Mouse (Mus musculus) limb, embryonic 12.5 days (tissue): ENCODE measurements at regions not wholly inside any gene's neighbourhood (a gene's known extent, or its start where the extent isn't known, plus 50 kb on each side); places are given as distances from the start of the nearest gene placed in this dataset.

Source experiments
- ATAC-seq: fragments of 200-750 bp; cut with Nextera tagmentation; 2 replicates; pipeline ENCODE4 v1.8.0; 2017; ENCODE audit warnings: low read depth, moderate TSS enrichment; ENCODE audit not compliant: insufficient number of reproducible peaks, insufficient read depth, low FRiP score, low TSS enrichment
- H3K27ac ChIP-seq: fragments of 300-500 bp; sonication (generic); 2 replicates; pipeline ENCODE4 v1.5.1; 2016; ENCODE audit warnings: mild to moderate bottlenecking, moderate library complexity
- H3K27me3 ChIP-seq: fragments of 300-500 bp; sonication (generic); 2 replicates; pipeline ENCODE4 v1.6.1; 2016; ENCODE audit warnings: mild to moderate bottlenecking, moderate library complexity
- H3K36me3 ChIP-seq: fragments of 300-500 bp; sonication (generic); 2 replicates; pipeline ENCODE4 v1.6.1; 2016; ENCODE audit warnings: mild to moderate bottlenecking, moderate library complexity
- H3K4me1 ChIP-seq: fragments of 300-500 bp; sonication (generic); replicated peaks from 2 replicates; pipeline ENCODE4 v1.6.1; 2016
- H3K4me2 ChIP-seq: fragments of 300-500 bp; sonication (generic); 2 replicates; pipeline ENCODE4 v1.6.1; 2016; ENCODE audit warnings: mild to moderate bottlenecking, moderate library complexity
- H3K4me3 ChIP-seq: fragments of 300-500 bp; sonication (generic); replicated peaks from 2 replicates; pipeline ENCODE4 v1.5.1; 2016; ENCODE audit warnings: mild to moderate bottlenecking
- H3K9ac ChIP-seq: fragments of 300-500 bp; sonication (generic); replicated peaks from 2 replicates; pipeline ENCODE4 v1.6.1; 2016; ENCODE audit warnings: mild to moderate bottlenecking, moderate library complexity
- H3K9me3 ChIP-seq: fragments of 300-500 bp; sonication (generic); 2 replicates; pipeline ENCODE4 v1.6.1; 2016; ENCODE audit warnings: mild to moderate bottlenecking, moderate library complexity
- WGBS: fragments of 180-500 bp; shearing (Covaris S2); methylation state at CpG from one replicate; pipeline ENCODE4 v1.1.7; 2016; 5-methylcytosine and 5-hydroxymethylcytosine counted together

DNA sequence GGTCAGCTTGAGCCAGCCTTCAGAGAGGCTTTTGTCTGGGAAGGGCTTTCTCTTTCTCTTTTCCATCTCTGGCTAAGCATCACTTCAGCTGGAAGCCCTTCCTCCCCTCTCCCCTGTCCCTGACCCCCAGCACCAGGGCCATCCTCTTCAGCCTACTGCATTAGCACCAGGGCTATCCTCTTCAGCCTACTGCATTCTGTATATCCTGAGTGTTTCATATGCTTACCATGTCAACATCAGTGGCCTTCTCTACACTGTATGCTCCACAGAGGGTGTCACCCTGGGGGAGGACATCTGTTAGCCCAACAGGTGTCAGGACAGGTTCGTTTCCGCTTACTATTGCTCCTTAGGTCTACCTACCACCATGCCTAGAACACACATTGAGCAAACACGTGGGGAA, 282.5 kb downstream of the Rps24 start:
- H3K4me1 ChIP-seq = peaks cover 43% of the 10 kb centered on the region
- WGBS = 66% methylated on average over 3 of the region's 3 CpGs
- ATAC-seq = no peak
- H3K27me3 ChIP-seq = no peaks in the 10 kb centered on the region
- H3K4me3 ChIP-seq = no peak overlapping the region
- H3K4me2 ChIP-seq = no peak overlapping the region
- H3K9ac ChIP-seq = no peak overlapping the region
- no peaks in the 10 kb centered on the region for H3K9me3 ChIP-seq
- no peaks in the 10 kb centered on the region for H3K36me3 ChIP-seq
- no peak overlapping the region for H3K27ac ChIP-seq

DNA sequence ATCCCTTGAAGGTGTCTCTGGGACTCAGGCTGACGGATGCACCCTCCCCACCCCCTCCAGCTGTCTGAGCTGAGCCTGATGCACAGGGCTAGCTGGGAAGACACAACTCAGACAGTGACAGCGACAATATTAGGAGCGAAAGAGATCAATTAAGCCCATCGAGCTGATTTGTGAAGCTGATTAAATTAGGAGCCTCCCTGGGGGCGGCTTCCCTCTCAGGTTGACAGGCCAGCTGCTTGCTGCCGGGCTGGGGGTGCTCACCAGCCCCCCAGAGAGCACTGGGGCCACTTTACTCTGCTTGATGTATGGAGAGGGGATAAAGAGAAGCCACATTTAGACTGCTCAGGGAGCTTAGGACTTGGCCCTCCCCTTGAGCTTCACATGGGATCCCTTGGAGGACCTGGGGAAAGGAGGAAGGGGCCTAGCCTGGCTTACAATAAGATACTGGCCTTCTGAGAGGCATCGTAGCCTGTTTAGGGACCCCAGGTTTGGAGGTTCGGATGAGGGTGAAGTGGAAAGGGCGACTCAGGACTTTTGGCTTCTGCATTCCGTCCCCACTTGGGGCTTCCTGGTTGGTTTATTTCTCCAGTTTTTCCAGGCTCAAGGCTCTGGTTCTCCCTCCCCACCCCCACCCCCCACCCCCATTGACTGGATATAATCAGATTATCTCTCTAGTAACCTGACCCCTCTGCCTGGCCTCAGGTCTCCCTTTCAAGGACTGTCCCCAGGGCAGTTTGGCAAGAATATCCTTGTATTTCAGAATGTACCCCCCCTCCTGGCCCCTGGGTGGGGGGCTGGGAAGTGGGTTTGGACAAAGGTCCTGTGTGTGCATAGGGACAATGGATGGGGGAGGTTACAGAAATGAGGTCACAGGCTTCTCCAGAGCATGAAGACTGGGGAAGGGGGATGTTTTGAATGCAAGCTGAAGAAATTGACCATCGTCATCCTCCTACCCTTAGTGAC, 283.4 kb downstream of the Rps24 start:
- H3K4me3 ChIP-seq = no peak overlapping the region
- H3K36me3 ChIP-seq = no peaks in the 10 kb centered on the region
- WGBS = 45% methylated on average over 11 of the region's 11 CpGs
- no peak overlapping the region for H3K27ac ChIP-seq
- ATAC-seq = no peak
- H3K9ac ChIP-seq = no peak overlapping the region
- no peaks in the 10 kb centered on the region for H3K9me3 ChIP-seq
- H3K4me2 ChIP-seq = no peak overlapping the region
- H3K27me3 ChIP-seq = no peaks in the 10 kb centered on the region
- peaks cover 43% of the 10 kb centered on the region for H3K4me1 ChIP-seq

DNA sequence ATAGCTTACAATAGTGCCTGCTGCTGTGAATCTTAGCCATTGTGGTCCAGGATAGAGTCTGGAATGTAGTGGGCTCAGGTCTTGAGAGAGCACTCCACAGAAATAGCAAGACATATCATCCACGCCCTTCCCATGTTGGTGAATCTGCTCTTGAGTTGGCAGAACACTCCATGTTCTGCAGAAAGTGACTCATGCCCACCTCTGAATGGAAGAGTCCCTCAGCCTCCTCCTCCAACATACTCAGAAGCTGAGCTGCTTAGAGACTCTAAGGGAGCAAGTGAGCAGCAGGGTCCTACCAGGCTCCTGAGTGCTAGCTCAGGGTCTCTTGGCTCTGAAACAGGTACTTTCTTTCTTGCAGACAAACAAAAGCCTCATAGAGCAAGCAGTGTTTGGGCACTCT, 284.7 kb downstream of the Rps24 start:
- no peak for ATAC-seq
- no peak overlapping the region for H3K4me3 ChIP-seq
- no peaks in the 10 kb centered on the region for H3K9me3 ChIP-seq
- WGBS = 96% methylated on average over 1 of the region's 1 CpGs
- H3K4me2 ChIP-seq = no peak overlapping the region
- no peak overlapping the region for H3K27ac ChIP-seq
- H3K9ac ChIP-seq = no peak overlapping the region
- peaks cover 37% of the 10 kb centered on the region for H3K4me1 ChIP-seq
- no peaks in the 10 kb centered on the region for H3K36me3 ChIP-seq
- H3K27me3 ChIP-seq = no peaks in the 10 kb centered on the region

DNA sequence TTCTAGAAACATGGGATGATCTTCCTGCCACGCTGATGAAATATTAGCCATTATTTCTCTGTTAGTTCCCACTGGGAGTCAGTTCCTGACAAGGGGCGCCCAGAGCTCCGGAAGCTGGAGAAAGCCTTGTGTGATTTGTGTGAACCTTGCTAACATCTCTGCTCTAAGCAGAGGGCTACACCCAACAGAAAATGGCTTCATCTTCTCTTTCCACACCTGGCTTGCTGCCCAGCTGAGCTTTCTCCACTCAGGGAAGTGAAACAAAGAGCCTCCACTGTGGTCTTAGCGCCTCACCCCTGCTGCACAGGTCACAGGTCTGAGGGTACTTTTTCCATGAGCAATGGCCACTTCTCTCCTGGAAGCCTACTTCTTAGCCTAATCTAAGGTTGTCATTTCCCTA, 285.2 kb downstream of the Rps24 start:
- Histone ChIP-seq H3K27ac (no peak overlapping the region), H3K9me3 (no peaks in the 10 kb centered on the region), H3K27me3 (no peaks in the 10 kb centered on the region), H3K4me3 (no peak overlapping the region), H3K4me1 (peaks cover 37% of the 10 kb centered on the region), H3K9ac (no peak overlapping the region), H3K4me2 (no peak overlapping the region), H3K36me3 (no peaks in the 10 kb centered on the region)
- WGBS = 85% methylated on average over 4 of the region's 4 CpGs
- ATAC-seq = no peak

DNA sequence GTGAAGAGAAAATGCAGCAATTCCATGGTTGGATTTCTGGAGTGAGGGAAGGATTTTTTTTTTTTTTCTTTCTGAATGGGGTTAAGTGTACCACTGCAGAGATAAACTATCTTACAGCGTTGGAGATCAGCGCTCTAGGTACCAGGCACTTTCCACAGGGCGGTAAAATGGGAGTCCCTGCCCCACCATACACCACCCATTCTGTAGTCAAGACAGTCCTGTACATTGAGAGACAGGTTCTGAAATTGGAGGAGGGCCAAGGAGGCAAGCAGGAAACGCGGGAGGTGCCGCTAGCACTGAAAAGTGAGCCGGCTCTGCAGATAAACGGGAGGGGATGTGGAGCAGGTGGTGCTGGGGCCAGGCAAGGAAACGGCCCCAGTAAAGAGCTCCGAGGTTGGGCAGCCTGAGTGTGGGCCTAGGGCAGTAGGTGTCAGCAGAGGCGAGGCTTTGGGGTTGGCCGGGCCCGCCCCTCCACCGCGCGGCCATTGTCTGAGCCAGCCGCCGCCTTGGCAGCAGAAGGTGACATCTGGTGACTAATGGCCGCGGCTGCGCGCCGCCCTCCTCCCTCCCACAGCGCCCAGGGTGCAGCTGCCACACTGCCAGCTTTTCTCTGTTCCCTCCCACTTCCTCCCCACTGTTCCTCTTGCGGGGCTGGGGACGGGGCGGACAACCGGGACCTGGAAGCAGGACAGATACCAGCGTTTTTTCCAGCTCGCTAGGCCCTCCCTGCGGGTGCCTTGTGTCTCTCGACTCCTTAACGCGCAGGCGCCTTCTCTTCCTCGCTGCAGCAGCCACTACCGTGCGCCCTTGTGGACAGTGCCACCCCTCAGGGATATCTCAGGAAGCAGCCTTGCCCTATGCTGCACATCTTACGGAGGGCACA, 292.1 kb downstream of the Rps24 start:
- Histone ChIP-seq H3K27me3 (no peaks in the 10 kb centered on the region), H3K36me3 (no peaks in the 10 kb centered on the region), H3K4me1 (peaks cover 24% of the 10 kb centered on the region), H3K4me2 (peak overlapping the region; percentile 69), H3K9ac (peak overlapping the region; percentile 60), H3K27ac (peak overlapping the region; percentile 93), H3K4me3 (peak overlapping the region; percentile 42), H3K9me3 (no peaks in the 10 kb centered on the region)
- WGBS = 2% methylated on average over 39 of the region's 39 CpGs
- peak; percentile 95 for ATAC-seq

DNA sequence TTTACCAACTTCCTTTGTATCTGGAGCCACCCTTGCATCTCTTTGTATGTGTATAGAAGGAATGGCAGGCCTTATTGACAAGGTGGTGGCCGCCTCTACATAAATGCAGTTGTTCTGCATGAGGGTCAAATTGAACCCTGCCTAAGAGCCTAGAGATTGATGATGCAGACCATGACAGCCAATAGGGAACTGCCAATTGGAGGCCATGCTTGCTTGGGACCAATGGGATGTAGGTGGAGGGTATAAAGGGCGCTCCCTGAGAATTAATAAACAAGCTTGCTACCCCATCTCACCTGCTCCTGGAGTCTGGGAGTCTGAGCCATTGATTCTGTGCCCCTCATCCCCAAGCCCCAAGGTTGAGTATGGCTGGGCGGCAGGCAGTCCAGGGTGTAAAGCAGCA, 294.7 kb downstream of the Rps24 start:
- no peak overlapping the region for H3K4me2 ChIP-seq
- H3K27me3 ChIP-seq = no peaks in the 10 kb centered on the region
- no peaks in the 10 kb centered on the region for H3K9me3 ChIP-seq
- ATAC-seq = no peak
- peaks cover 24% of the 10 kb centered on the region for H3K4me1 ChIP-seq
- H3K4me3 ChIP-seq = no peak overlapping the region
- no peak overlapping the region for H3K27ac ChIP-seq
- WGBS = 86% methylated on average over 3 of the region's 3 CpGs
- no peaks in the 10 kb centered on the region for H3K36me3 ChIP-seq
- no peak overlapping the region for H3K9ac ChIP-seq

DNA sequence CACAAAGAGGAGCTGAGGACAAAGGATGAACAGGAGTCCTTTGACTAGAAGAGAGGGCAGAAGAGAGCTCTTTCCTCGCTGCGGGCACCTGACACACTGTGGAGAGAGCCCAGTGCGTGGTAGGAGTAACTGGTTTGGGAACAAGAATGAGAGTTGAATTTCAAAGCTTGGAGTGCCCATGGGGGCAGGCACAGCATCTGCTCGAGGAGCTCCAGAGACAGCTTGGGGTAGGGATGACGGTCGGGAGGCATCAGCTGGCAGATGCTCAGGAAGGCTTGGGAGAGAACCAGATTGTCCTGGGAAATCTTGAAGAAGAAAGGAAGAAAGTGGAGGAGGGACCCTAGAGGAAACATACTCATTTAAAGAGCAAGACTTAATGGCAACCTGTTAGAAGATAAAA, 297.0 kb downstream of the Rps24 start:
- no peak overlapping the region for H3K4me3 ChIP-seq
- H3K27ac ChIP-seq = no peak overlapping the region
- no peak overlapping the region for H3K4me2 ChIP-seq
- H3K4me1 ChIP-seq = peaks cover 18% of the 10 kb centered on the region
- no peaks in the 10 kb centered on the region for H3K27me3 ChIP-seq
- WGBS = 74% methylated on average over 6 of the region's 6 CpGs
- H3K9ac ChIP-seq = no peak overlapping the region
- H3K9me3 ChIP-seq = no peaks in the 10 kb centered on the region
- H3K36me3 ChIP-seq = no peaks in the 10 kb centered on the region
- no peak for ATAC-seq

DNA sequence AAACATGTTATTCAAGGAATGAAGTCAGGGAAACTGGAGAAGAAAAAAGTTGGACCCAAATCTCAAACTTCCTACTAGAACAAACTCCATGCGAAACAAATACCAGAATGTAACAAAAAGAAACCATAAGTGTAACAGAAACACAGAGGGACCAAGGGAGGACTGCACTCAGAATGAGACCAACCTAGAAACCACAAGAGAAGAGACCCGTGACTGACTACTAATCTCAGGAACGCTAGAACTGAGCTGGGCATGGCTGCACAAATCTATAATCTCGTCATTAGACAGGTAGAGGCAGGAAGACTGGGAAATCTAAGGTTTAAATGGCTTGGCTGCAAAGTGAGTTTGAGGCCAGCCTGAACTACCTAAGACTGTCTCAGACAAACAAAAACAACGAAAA, 298.5 kb downstream of the Rps24 start:
- Histone ChIP-seq H3K27ac (no peak overlapping the region), H3K36me3 (no peaks in the 10 kb centered on the region), H3K9me3 (no peaks in the 10 kb centered on the region), H3K4me2 (no peak overlapping the region), H3K27me3 (no peaks in the 10 kb centered on the region), H3K4me1 (peaks cover 3% of the 10 kb centered on the region), H3K9ac (no peak overlapping the region), H3K4me3 (no peak overlapping the region)
- WGBS = 84% methylated on average over 5 of the region's 5 CpGs
- no peak for ATAC-seq

DNA sequence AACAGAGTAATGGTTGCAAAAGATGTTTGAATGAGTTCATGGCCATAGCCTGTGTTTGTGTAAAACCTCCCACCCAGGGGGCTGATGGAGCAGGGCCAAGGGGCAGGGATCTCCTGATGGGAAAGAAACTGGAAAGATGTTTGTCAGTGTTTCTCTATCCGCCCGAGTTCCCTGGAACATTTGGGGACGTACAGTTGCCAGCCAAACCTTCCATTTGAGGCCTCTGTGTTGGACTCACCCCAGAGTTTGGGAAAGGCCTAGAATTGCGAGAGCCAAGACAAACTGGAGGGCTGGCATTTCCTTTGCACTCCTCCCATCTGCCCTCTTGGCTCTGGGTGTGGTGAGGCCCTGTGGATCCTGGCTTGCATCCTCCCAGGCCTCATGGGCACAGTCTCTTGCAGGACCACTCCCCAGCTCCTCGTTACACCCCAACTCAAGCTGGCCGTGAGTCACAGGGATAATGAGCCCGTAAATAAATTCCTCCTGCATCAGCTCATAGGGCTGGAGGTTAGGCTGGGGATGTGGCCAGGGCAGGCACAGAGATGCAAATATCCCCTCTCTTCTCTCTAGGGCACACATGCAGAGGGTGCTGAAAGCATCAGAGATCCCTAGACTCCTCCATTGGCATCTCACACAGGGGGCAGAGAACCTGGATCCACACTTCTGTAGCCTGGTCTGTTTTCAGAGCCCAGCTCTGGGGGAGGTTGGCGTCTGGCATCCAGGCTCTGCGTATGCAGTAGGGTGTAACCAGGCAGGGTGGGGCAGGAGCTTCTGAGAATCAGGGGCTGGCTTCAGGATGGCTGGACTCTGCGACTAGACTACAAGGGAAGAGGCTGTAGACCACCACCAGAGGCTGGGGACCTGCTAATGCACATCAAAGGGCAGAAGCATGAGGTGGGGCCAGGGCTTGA, 306.7 kb downstream of the Rps24 start:
- H3K27me3 ChIP-seq = no peaks in the 10 kb centered on the region
- no peak; the same call in 1 of the 2 replicates for ATAC-seq
- no peak overlapping the region for H3K4me2 ChIP-seq
- H3K4me3 ChIP-seq = no peak overlapping the region
- H3K27ac ChIP-seq = peak overlapping the region; percentile 74
- 44% methylated on average over 10 of the region's 10 CpGs for WGBS
- peaks cover 19% of the 10 kb centered on the region for H3K4me1 ChIP-seq
- H3K36me3 ChIP-seq = no peaks in the 10 kb centered on the region
- H3K9me3 ChIP-seq = peaks cover 5% of the 10 kb centered on the region; the same call in 1 of the 2 replicates
- no peak overlapping the region for H3K9ac ChIP-seq

DNA sequence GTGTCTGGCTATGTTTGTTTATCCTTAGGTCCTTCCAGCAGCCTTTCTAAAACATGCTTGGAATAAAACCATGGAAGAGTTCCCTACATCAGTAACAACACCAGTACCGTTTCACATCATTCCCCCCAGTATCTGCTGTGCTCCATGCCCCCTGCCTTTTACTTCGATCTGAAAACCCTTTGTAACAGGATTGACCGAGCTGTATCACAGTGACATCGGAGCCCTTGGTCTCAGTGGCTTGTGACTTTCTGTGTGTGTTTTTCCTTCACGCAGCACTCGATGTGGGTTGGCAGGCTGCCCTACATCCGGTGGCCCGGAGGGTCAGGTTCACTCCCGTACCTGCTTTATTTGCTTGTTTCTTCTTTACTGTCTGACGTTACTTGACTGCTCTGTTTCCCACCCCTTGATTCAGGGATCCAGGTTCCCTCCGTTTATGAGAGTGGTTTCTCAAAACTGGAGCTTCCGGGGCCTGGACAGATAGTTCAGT, 307.5 kb downstream of the Rps24 start:
- Histone ChIP-seq H3K27me3 (no peaks in the 10 kb centered on the region), H3K4me3 (no peak overlapping the region), H3K4me1 (peaks cover 19% of the 10 kb centered on the region), H3K36me3 (no peaks in the 10 kb centered on the region), H3K4me2 (no peak overlapping the region), H3K27ac (peak overlapping the region; percentile 74), H3K9me3 (peaks cover 5% of the 10 kb centered on the region; the same call in 1 of the 2 replicates), H3K9ac (no peak overlapping the region)
- WGBS = 67% methylated on average over 12 of the region's 12 CpGs
- no peak for ATAC-seq
